In the genomic region with DNA sequence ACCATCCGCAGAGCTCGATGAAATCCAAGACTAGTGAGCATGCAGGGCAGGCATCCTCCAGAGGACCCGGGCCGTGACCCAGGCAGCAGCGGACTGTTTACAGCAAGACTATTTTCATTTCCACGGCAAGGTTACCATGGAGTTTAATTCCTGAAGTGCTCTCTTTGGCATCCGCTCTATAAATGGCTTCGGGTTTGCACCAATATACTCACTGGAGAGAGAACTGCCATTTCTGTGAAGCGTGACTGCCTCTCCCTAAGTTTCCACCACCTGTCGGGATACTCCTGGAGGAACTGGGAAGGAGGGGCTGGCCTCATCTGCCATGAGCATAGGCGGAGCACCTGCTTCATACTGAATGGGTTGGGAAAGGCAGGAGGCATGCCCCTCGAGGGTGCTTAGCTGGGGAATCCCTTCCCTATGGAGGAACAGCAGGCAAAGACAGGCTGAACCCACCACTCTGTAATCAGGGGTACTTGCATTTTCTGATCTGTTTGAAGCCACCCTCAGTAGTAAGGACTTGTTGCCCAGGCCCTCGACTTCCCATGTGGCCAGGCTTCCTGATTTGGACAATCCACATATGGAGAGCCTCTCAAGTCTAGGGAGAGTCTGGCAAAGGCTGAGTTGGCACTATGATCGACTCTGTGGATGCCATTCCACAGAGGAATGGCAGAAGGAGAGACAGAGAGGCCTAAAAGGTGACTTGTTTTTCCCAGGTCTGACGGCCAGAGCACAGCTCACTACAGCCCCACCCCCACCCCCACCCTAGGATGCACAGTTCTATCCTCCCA, we compare ENCODE assay signal across 8 mouse cellular contexts. TPM values are rescaled to one million over a fixed set of nuclear protein-coding genes. Genes with fewer than 3 reads are reported as not detected.
DNase-seq lines count a peak whose midpoint lies in the region; ATAC-seq and TF ChIP-seq lines count a peak whose summit lies in the region.

No protein-coding gene starts in this region.

- ATAC-seq in kidney, embryonic 16.5 days (ENCODE audit: low FRiP score, low TSS enrichment) = peak; percentile 69; the same call in 1 of the 2 replicates
- ATAC-seq in embryonic facial prominence, embryonic 12.5 days (ENCODE audit: insufficient number of reproducible peaks, insufficient read depth, low FRiP score, low TSS enrichment) = no peak
- peak; percentile 42; the same call in 1 of the 2 replicates for ATAC-seq in neural tube, embryonic 14.5 days (ENCODE audit: low read depth)
- no peak for ATAC-seq in CD4-positive, CD25-positive, alpha-beta regulatory T cell, adult 4 months

- H3K27me3 ChIP-seq in kidney, embryonic 16.5 days (ENCODE audit: insufficient read depth, low read length) = no peaks in the 10 kb centered on the region
- H3K27me3 ChIP-seq in embryonic facial prominence, embryonic 12.5 days = no peaks in the 10 kb centered on the region
- no peaks in the 10 kb centered on the region for H3K27me3 ChIP-seq in neural tube, embryonic 14.5 days (ENCODE audit: control insufficient read depth, insufficient read depth, low read length)
- H3K27me3 ChIP-seq in thymus, adult 2 months (ENCODE audit: control insufficient read depth, insufficient read depth, low read length) = no peaks in the 10 kb centered on the region

- 0 out of 2 replicates have a peak overlapping the region, but pooled peaks have one; percentile 8 for H3K4me3 ChIP-seq in kidney, embryonic 16.5 days (ENCODE audit: low read length)
- H3K4me3 ChIP-seq in embryonic facial prominence, embryonic 12.5 days = no peak overlapping the region
- H3K4me3 ChIP-seq in neural tube, embryonic 14.5 days (ENCODE audit: low read depth, low read length) = no peak overlapping the region
- no peak overlapping the region for H3K4me3 ChIP-seq in thymus, adult 2 months (ENCODE audit: control insufficient read depth, insufficient read depth, low read length)

- H3K9ac ChIP-seq in kidney, embryonic 16.5 days (replicated peaks; ENCODE audit: low read length) = no peak overlapping the region
- H3K9ac ChIP-seq in embryonic facial prominence, embryonic 12.5 days = no peak overlapping the region
- no peak overlapping the region for H3K9ac ChIP-seq in neural tube, embryonic 14.5 days (replicated peaks; ENCODE audit: low read depth, low read length)

- TF ChIP-seq CTCF in thymus, adult 2 months (IDR thresholded peaks at IDR 0.05; ENCODE audit: borderline replicate concordance, control insufficient read depth, extremely low read depth, insufficient read depth, low read length, poor library complexity) = no peak

- no peak for TF ChIP-seq POLR2A in thymus, adult 2 months (IDR thresholded peaks at IDR 0.05; ENCODE audit: control insufficient read depth, extremely low read depth, insufficient read depth, low read length, poor library complexity)

- peaks cover 12% of the 10 kb centered on the region for H3K4me1 ChIP-seq in kidney, embryonic 16.5 days (ENCODE audit: insufficient read depth, low read length)
- peaks cover 24% of the 10 kb centered on the region; the same call in 1 of the 2 replicates for H3K4me1 ChIP-seq in embryonic facial prominence, embryonic 12.5 days
- peaks cover 55% of the 10 kb centered on the region for H3K4me1 ChIP-seq in neural tube, embryonic 14.5 days (ENCODE audit: control insufficient read depth, insufficient read depth, low read length)
- H3K4me1 ChIP-seq in thymus, adult 2 months (replicated peaks; ENCODE audit: control insufficient read depth, insufficient read depth, low read length) = peaks cover 21% of the 10 kb centered on the region

- H3K36me3 ChIP-seq in kidney, embryonic 16.5 days (ENCODE audit: insufficient read depth, low read length) = no peaks in the 10 kb centered on the region
- H3K36me3 ChIP-seq in embryonic facial prominence, embryonic 12.5 days = no peaks in the 10 kb centered on the region
- no peaks in the 10 kb centered on the region for H3K36me3 ChIP-seq in neural tube, embryonic 14.5 days (ENCODE audit: control insufficient read depth, insufficient read depth, low read length)
- no peaks in the 10 kb centered on the region for H3K36me3 ChIP-seq in thymus, adult 2 months (ENCODE audit: control insufficient read depth, insufficient read depth, low read length)

- WGBS in kidney, embryonic 16.5 days = 29% methylated on average over 15 of the region's 15 CpGs
- 42% methylated on average over 15 of the region's 15 CpGs for WGBS in embryonic facial prominence, embryonic 12.5 days
- whole genome bisulfite sequencing in neural tube, embryonic 14.5 days = 30% methylated on average over 15 of the region's 15 CpGs
- 86% methylated on average over 15 of the region's 15 CpGs for WGBS in thymus, adult 2 months

- H3K27ac ChIP-seq in kidney, embryonic 16.5 days (ENCODE audit: low read length) = no peak overlapping the region
- H3K27ac ChIP-seq in embryonic facial prominence, embryonic 12.5 days = peak overlapping the region; percentile 24; the same call in 1 of the 2 replicates
- H3K27ac ChIP-seq in neural tube, embryonic 14.5 days (ENCODE audit: low read depth, low read length) = no peak overlapping the region
- no peak overlapping the region for H3K27ac ChIP-seq in thymus, adult 2 months (ENCODE audit: control insufficient read depth, insufficient read depth, low read length)

- H3K4me2 ChIP-seq in kidney, embryonic 16.5 days (replicated peaks; ENCODE audit: low read depth, low read length) = peak overlapping the region; percentile 20
- H3K4me2 ChIP-seq in embryonic facial prominence, embryonic 12.5 days (replicated peaks) = peak overlapping the region; percentile 18; the same call in 1 of the 2 replicates
- H3K4me2 ChIP-seq in neural tube, embryonic 14.5 days (ENCODE audit: low read depth, low read length) = peak overlapping the region; percentile 17; the same call in 1 of the 2 replicates

- H3K9me3 ChIP-seq in kidney, embryonic 16.5 days (ENCODE audit: low read length) = no peaks in the 10 kb centered on the region
- no peaks in the 10 kb centered on the region for H3K9me3 ChIP-seq in embryonic facial prominence, embryonic 12.5 days
- H3K9me3 ChIP-seq in neural tube, embryonic 14.5 days (ENCODE audit: control insufficient read depth, low read length) = no peaks in the 10 kb centered on the region

- no peak for DNase-seq in kidney, adult 9 months
- peak; percentile 49 for DNase-seq in heart, postnatal 4 days
- DNase-seq in thymus, adult 2 months = no peak
- no peak for DNase-seq in spleen, adult 18-20 months

RNA-seq across cellular contexts. Expression of gene Wnk2, which starts 19.8 kb away (rescaled TPM):
- 1.0 and 1.2 TPM in 2 replicates for polyA plus RNA-seq in kidney, embryonic 16.5 days (2015; fragmentation: Nextera tagmentation; extraction: Ambion mirVana)
- 3.0 and 3.9 TPM in 2 replicates for polyA plus RNA-seq in embryonic facial prominence, embryonic 12.5 days (2016; fragmentation: Nextera tagmentation; extraction: Ambion mirVana)
- 10 to 100 TPM; 22.3 to 25.0 TPM for total RNA-seq in heart, postnatal 4 days (2021)
- polyA plus RNA-seq in neural tube, embryonic 14.5 days (2014; fragmentation: Nextera tagmentation; extraction: Ambion mirVana) = 26.5 and 33.1 TPM in 2 replicates
- polyA plus RNA-seq in CD4-positive, CD25-positive, alpha-beta regulatory T cell, adult 4 months (2017; shearing (Covaris generic)) = not detected
- 2.3 and 3.9 TPM in 2 replicates for polyA plus RNA-seq in thymus, adult 2 months (2012; rRNA removed)

RNA-seq across cellular contexts. Expression of gene Ninj1, which starts 59.2 kb away (rescaled TPM):
- 76.1 and 77.1 TPM in 2 replicates for polyA plus RNA-seq in kidney, embryonic 16.5 days (2015; fragmentation: Nextera tagmentation; extraction: Ambion mirVana)
- 42.6 TPM in 2 replicates for polyA plus RNA-seq in embryonic facial prominence, embryonic 12.5 days (2016; fragmentation: Nextera tagmentation; extraction: Ambion mirVana)
- total RNA-seq in heart, postnatal 4 days (2021) = 10 to 100 TPM; 51.3 to 53.5 TPM
- polyA plus RNA-seq in neural tube, embryonic 14.5 days (2014; fragmentation: Nextera tagmentation; extraction: Ambion mirVana) = 29.0 and 34.8 TPM in 2 replicates
- 10 to 100 TPM; 24.5 to 27.4 TPM for polyA plus RNA-seq in CD4-positive, CD25-positive, alpha-beta regulatory T cell, adult 4 months (2017; shearing (Covaris generic))
- 98.1 and 113 TPM in 2 replicates for polyA plus RNA-seq in thymus, adult 2 months (2012; rRNA removed)

Comparison
In these comparisons a context has a peak if more than half of its experiments do, and no peak if none do; other contexts are left out.
1. ATAC-seq: peak in kidney, embryonic 16.5 days (single experiment) and neural tube, embryonic 14.5 days (single experiment); none in embryonic facial prominence, embryonic 12.5 days (single experiment) and CD4-positive, CD25-positive, alpha-beta regulatory T cell, adult 4 months (single experiment).
2. Peak in every context shown above with its lines, with median percentiles within 50 percentile points of each other: H3K4me2 ChIP-seq.